Mouse (Mus musculus) liver, embryonic 14.5 days (tissue): ENCODE measurements around the gene Smtnl2.

ENCODE experiments used
- CTCF ChIP-seq: IDR thresholded peaks from 2 replicates; pipeline ENCODE4 v1.5.1; 2016; ENCODE audit warnings: antibody characterized with exemption, low read depth, control low read depth
- EP300 ChIP-seq: IDR thresholded peaks from 2 replicates; pipeline ENCODE4 v1.6.1; 2016; ENCODE audit warnings: antibody characterized with exemption, low read depth

GRCm38 (mm10) chr11:72458502-72458901 is 47.0 kb upstream of the Smtnl2 start:
- no peak for TF ChIP-seq CTCF
- TF ChIP-seq EP300: no peak
